Mouse (Mus musculus) small intestine, adult 2 months (tissue): ENCODE measurements around the gene Fndc10.

ENCODE experiments used
- CTCF ChIP-seq: fragments of 200-500 bp; IDR thresholded peaks from 2 replicates; pipeline ENCODE4 v1.5.1; 2012; ENCODE audit warnings: low read depth, mild to moderate bottlenecking, control low read depth, inconsistent platforms, low read length, moderate library complexity, mixed read lengths; ENCODE audit not compliant: insufficient replicate concordance, insufficient read length; ENCODE audit errors: extremely low read depth
- POLR2A ChIP-seq: fragments of 200-500 bp; IDR thresholded peaks from 2 replicates; pipeline ENCODE4 v1.6.1; 2012; ENCODE audit warnings: low read depth, mild to moderate bottlenecking, control low read depth, inconsistent platforms, low read length, moderate library complexity

DNA sequence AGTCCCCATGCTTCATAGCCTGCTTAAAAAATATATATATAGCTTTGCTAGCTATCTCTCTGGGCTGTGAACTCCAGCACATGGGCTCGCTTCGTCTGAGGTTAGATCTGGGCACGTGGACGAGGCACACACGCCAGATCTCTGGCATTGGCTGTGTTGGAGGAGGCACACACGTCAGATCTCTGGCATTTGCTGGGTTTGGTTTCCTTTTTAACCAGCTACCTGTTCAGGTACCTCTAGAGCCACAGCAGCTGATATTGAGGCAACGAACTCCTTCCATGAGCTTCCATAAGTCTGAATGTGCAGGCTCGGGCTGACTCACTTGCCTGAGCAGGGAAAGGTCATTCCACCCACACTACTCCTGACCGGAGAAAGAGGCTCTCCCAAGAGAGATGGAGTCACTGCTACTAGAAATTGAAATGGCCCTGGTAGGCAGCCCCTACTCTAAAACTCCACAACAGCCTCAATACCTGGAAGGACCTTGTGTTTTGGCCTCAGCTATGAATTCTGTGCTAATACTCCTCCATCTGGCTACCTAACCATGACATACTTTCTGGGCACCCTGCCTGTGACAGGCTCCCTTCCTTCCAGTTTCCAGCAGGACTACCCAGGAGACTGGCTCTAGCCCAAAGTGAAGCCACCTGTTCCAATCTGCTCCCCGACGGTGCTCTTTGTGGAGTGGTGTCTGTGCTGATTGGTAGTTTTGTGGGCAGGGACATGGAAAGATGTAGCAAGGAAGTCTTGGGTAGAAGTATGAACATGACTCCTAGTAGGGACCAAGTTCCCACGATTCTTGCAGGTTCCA lies 3.4 kb upstream of the Fndc10 start:
- TF ChIP-seq CTCF (no peak), POLR2A (no peak)
